Mouse (Mus musculus) stomach, postnatal 0 days (tissue): ENCODE measurements around the gene Mgll.

Source experiments
- CTCF ChIP-seq: IDR thresholded peaks from 2 replicates; pipeline ENCODE4 v1.5.1; 2016; ENCODE audit warnings: antibody characterized with exemption, low read depth, mild to moderate bottlenecking, moderate library complexity
- EP300 ChIP-seq: optimal IDR thresholded peaks from 2 replicates; pipeline ENCODE3; 2016; ENCODE audit warnings: antibody characterized with exemption

DNA sequence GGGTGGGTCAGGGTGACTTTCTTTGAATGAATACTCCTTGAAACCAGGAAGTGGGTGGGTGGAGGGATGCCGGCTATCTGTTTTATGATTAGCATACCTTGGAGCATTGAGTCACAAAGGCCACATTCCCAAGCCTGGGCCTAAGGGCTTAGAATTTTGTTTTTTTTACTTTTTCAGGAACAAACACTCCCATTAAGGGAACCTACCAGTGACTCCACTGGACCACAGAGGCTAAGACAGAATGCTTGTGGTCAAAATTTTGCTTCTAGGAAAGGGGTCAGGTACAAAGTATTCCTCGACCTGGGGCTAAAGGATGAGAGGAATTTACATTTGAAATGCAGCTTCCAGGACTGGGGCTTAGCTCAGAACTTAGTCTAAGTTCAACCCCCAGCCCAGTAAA lies 32.9 kb upstream of the Mgll start:
- TF ChIP-seq EP300 (no peak), CTCF (no peak)
